Mouse (Mus musculus) testis, adult 2 months (tissue): ENCODE data around the gene She.

Experiments
- CTCF ChIP-seq: fragments of 200-500 bp; IDR thresholded peaks from 2 replicates; pipeline ENCODE4 v1.5.1; 2012; ENCODE audit warnings: low read depth, mild to moderate bottlenecking, inconsistent platforms, low read length, moderate library complexity; ENCODE audit not compliant: control insufficient read depth, insufficient read depth, insufficient replicate concordance
- POLR2A ChIP-seq: fragments of 200-500 bp; IDR thresholded peaks from 2 replicates; pipeline ENCODE4 v1.6.1; 2012; ENCODE audit warnings: low read depth, mild to moderate bottlenecking, inconsistent platforms, low read length, moderate library complexity; ENCODE audit not compliant: control insufficient read depth

- TF ChIP-seq CTCF (no peak), POLR2A (no peak)
Observed at GRCm38 (mm10) chr3:89863716-89864509, 32.7 kb downstream of the She start.
